Mouse (Mus musculus) thymus, adult 2 months (tissue): ENCODE results near the gene Mre11a. TPM values are rescaled to one million over a fixed set of nuclear protein-coding genes. Genes with fewer than 3 reads are reported as not detected.

Source experiments
- DNase-seq: peaks from one replicate; pipeline ENCODE4 v3.0.0; 2021
- H3K27ac ChIP-seq: fragments of 200-500 bp; 2 replicates; pipeline ENCODE4 v1.5.1; 2012; ENCODE audit warnings: low read length, control low read depth; ENCODE audit not compliant: control insufficient read depth, insufficient read depth
- H3K27me3 ChIP-seq: fragments of 200-500 bp; 2 replicates; pipeline ENCODE4 v1.6.1; 2012; ENCODE audit warnings: mild to moderate bottlenecking, low read length, moderate library complexity, mixed read lengths; ENCODE audit not compliant: control insufficient read depth, insufficient read depth
- H3K36me3 ChIP-seq: fragments of 200-500 bp; 2 replicates; pipeline ENCODE4 v1.6.1; 2012; ENCODE audit warnings: mild to moderate bottlenecking, low read length, moderate library complexity; ENCODE audit not compliant: control insufficient read depth, insufficient read depth
- H3K4me1 ChIP-seq: fragments of 200-500 bp; replicated peaks from 2 replicates; pipeline ENCODE4 v1.6.1; 2012; ENCODE audit warnings: low read length; ENCODE audit not compliant: control insufficient read depth, insufficient read depth
- H3K4me3 ChIP-seq: fragments of 200-500 bp; 2 replicates; pipeline ENCODE4 v1.5.1; 2012; ENCODE audit warnings: mild to moderate bottlenecking, low read length, control low read depth, moderate library complexity; ENCODE audit not compliant: control insufficient read depth, insufficient read depth
- CTCF ChIP-seq: fragments of 200-500 bp; IDR thresholded peaks from 2 replicates; pipeline ENCODE4 v1.5.1; 2012; ENCODE audit warnings: mild to moderate bottlenecking, control low read depth, low read length, moderate library complexity, borderline replicate concordance; ENCODE audit not compliant: control insufficient read depth, poor library complexity, insufficient read depth; ENCODE audit errors: extremely low read depth
- POLR2A ChIP-seq: fragments of 200-500 bp; IDR thresholded peaks from 2 replicates; pipeline ENCODE4 v1.6.1; 2012; ENCODE audit warnings: mild to moderate bottlenecking, low read length, control low read depth, moderate library complexity; ENCODE audit not compliant: control insufficient read depth, poor library complexity, insufficient read depth; ENCODE audit errors: extremely low read depth
- WGBS: fragments of 180-500 bp; shearing (Covaris S2); methylation state at CpG from one replicate; pipeline ENCODE4 v1.1.7; 2018; 5-methylcytosine and 5-hydroxymethylcytosine counted together
- polyA plus RNA-seq: library from polyadenylated mRNA; depleted of rRNA; stranded (reverse); fragments of >200 nt; gene quantifications from 2 replicates; pipeline ENCODE4 v1.2.3, GENCODE M21; 2012

The Mre11a gene
- polyA plus RNA-seq, 1 experiment = 9.6 TPM

GRCm38 (mm10) chr9:14856922-14857654, 72.6 kb downstream of the Mre11a start:
- DNase-seq = no peak
- Histone ChIP-seq H3K27me3 (no peaks in the 10 kb centered on the region), H3K4me3 (no peak overlapping the region), H3K27ac (no peak overlapping the region), H3K4me1 (peaks cover 15% of the 10 kb centered on the region), H3K36me3 (no peaks in the 10 kb centered on the region)
- WGBS = 42% methylated on average over 4 of the region's 4 CpGs
- TF ChIP-seq CTCF (no peak), POLR2A (no peak)

GRCm38 (mm10) chr9:14858170-14858706, 73.8 kb downstream of the Mre11a start:
- no peak overlapping the region for H3K4me3 ChIP-seq
- 75% methylated on average over 7 of the region's 7 CpGs for WGBS
- H3K4me1 ChIP-seq = peaks cover 15% of the 10 kb centered on the region
- no peaks in the 10 kb centered on the region for H3K36me3 ChIP-seq
- no peak overlapping the region for H3K27ac ChIP-seq
- H3K27me3 ChIP-seq = no peaks in the 10 kb centered on the region
- no peak for DNase-seq
- TF ChIP-seq CTCF (no peak), POLR2A (no peak)

- H3K27me3 ChIP-seq = no peaks in the 10 kb centered on the region
- no peaks in the 10 kb centered on the region for H3K36me3 ChIP-seq
- DNase-seq = no peak
- no peak overlapping the region for H3K27ac ChIP-seq
- WGBS = 90% methylated on average over 3 of the region's 3 CpGs
- H3K4me1 ChIP-seq = peaks cover 15% of the 10 kb centered on the region
- TF ChIP-seq CTCF (no peak), POLR2A (no peak)
- H3K4me3 ChIP-seq = no peak overlapping the region
These were observed 74.3 kb downstream of the Mre11a start for GRCm38 (mm10) chr9:14858782-14859181.

- H3K4me1 ChIP-seq = peaks cover 15% of the 10 kb centered on the region
- H3K27ac ChIP-seq = no peak within 1 kb of the TSS
- WGBS = 7% methylated on average over 47 of the region's 47 CpGs
- no peaks in the 10 kb centered on the region for H3K36me3 ChIP-seq
- H3K27me3 ChIP-seq = no peaks in the 10 kb centered on the region
- TF ChIP-seq CTCF (no peak), POLR2A (no peak)
- DNase-seq = peak; percentile 45
- peak within 1 kb of the TSS; percentile 36 for H3K4me3 ChIP-seq
These were observed 75.6 kb downstream of the Mre11a start, which contains the start of gene Gpr83 for GRCm38 (mm10) chr9:14859868-14860639. Gene Gpr83, plus strand, starts transcription at chr9:14860210.

GRCm38 (mm10) chr9:14863126-14863525, 78.7 kb downstream of the Mre11a start:
- Histone ChIP-seq H3K27ac (no peak overlapping the region), H3K4me1 (peaks cover 12% of the 10 kb centered on the region), H3K27me3 (no peaks in the 10 kb centered on the region), H3K36me3 (no peaks in the 10 kb centered on the region), H3K4me3 (no peak overlapping the region)
- TF ChIP-seq CTCF (no peak), POLR2A (no peak)
- WGBS = 89% methylated on average over 3 of the region's 3 CpGs
- no peak for DNase-seq

GRCm38 (mm10) chr9:14864726-14865125, 80.3 kb downstream of the Mre11a start:
- no peak overlapping the region for H3K4me3 ChIP-seq
- no peak for DNase-seq
- TF ChIP-seq POLR2A (no peak), CTCF (no peak)
- no peak overlapping the region for H3K27ac ChIP-seq
- H3K36me3 ChIP-seq = no peaks in the 10 kb centered on the region
- WGBS = 92% methylated on average over 9 of the region's 9 CpGs
- H3K27me3 ChIP-seq = no peaks in the 10 kb centered on the region
- peaks cover 7% of the 10 kb centered on the region for H3K4me1 ChIP-seq
